Mouse (Mus musculus) liver, postnatal 0 days (tissue): ENCODE measurements around the gene Lipo1. TPM values are rescaled to one million over a fixed set of nuclear protein-coding genes. Genes with fewer than 3 reads are reported as not detected.
"Not testable (repeated sequence)": the region's sequence is repeated elsewhere in the genome, so short reads cannot be mapped to it uniquely, and the experiment has no call there.

Experiments used
- ATAC-seq: fragments of 200-750 bp; cut with Nextera tagmentation; 2 replicates; pipeline ENCODE4 v1.8.0; 2017; ENCODE audit warnings: mild to moderate bottlenecking, moderate library complexity
- DNase-seq: peaks from one replicate; pipeline ENCODE4 v3.0.0-alpha.2; 2016
- H3K27ac ChIP-seq: fragments of 300-500 bp; sonication (generic); 2 replicates; pipeline ENCODE4 v1.5.1; 2014; ENCODE audit warnings: antibody characterized with exemption, moderate library complexity, mild to moderate bottlenecking, low read depth
- H3K27me3 ChIP-seq: fragments of 300-500 bp; sonication (generic); 2 replicates; pipeline ENCODE4 v1.6.1; 2014; ENCODE audit warnings: low read length, control low read depth, mixed read lengths; ENCODE audit not compliant: insufficient read depth
- H3K36me3 ChIP-seq: fragments of 300-500 bp; sonication (generic); replicated peaks from 2 replicates; pipeline ENCODE4 v1.6.1; 2014; ENCODE audit warnings: mild to moderate bottlenecking, control low read depth, low read length, moderate library complexity, mixed read lengths; ENCODE audit not compliant: insufficient read depth
- H3K4me1 ChIP-seq: fragments of 300-500 bp; sonication (generic); 2 replicates; pipeline ENCODE4 v1.6.1; 2014; ENCODE audit warnings: antibody characterized with exemption, mild to moderate bottlenecking, control low read depth; ENCODE audit not compliant: insufficient read depth
- H3K4me2 ChIP-seq: fragments of 300-500 bp; sonication (generic); 2 replicates; pipeline ENCODE4 v1.6.1; 2014; ENCODE audit warnings: low read depth, mild to moderate bottlenecking, low read length, moderate library complexity, mixed read lengths
- H3K4me3 ChIP-seq: fragments of 300-500 bp; sonication (generic); 2 replicates; pipeline ENCODE4 v1.5.1; 2014; ENCODE audit warnings: low read depth, low read length
- H3K9ac ChIP-seq: fragments of 300-500 bp; sonication (generic); replicated peaks from 2 replicates; pipeline ENCODE4 v1.6.1; 2014; ENCODE audit warnings: mild to moderate bottlenecking, moderate library complexity
- H3K9me3 ChIP-seq: fragments of 300-500 bp; sonication (generic); 2 replicates; pipeline ENCODE4 v1.6.1; 2016; ENCODE audit warnings: mild to moderate bottlenecking, control low read depth, low read length, mixed read lengths
- CTCF ChIP-seq: sonication (generic); IDR thresholded peaks from 2 replicates; pipeline ENCODE4 v1.5.1; 2016; ENCODE audit warnings: antibody characterized with exemption, low read depth
- EP300 ChIP-seq: IDR thresholded peaks from 2 replicates; pipeline ENCODE4 v1.6.1; 2016; ENCODE audit warnings: antibody characterized with exemption, low read depth, mild to moderate bottlenecking
- WGBS: fragments of 180-500 bp; shearing (Covaris S2); extraction: QIAGEN DNeasy Blood & Tissue Kit; methylation state at CpG from one replicate; pipeline ENCODE4 v1.1.7; 2014; ENCODE audit not compliant: insufficient replicate concordance; 5-methylcytosine and 5-hydroxymethylcytosine counted together
- polyA plus RNA-seq: library from polyadenylated mRNA; unstranded; fragments of >200 nt; fragmentation: Nextera tagmentation; extraction: Ambion mirVana; gene quantifications from 2 replicates; pipeline ENCODE4 v1.2.1, GENCODE M21; 2015

Lipo1 gene
- polyA plus RNA-seq: not detected in 2 replicates

DNA sequence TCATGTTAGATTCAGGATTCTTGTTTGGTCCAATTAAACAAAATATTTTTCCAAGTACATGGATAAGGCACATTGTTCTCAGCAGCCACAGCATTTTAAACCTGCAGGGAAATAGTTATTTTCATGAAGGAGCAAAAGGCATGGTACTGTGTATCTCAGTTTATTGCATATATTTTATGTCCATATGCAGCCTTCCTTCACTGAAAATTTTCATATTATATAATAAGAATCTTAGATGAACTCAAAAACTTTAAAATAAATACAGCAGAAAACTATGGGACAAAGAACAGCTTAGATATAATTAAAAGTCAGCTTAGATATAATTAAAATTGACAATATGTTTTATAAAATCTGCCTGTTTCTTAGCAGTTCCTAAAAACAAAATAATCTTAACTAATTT lies at the start of gene Lipo1:
Gene Lipo1, minus strand, starts transcription at position 101 of the 400 bp plus-strand sequence.
- H3K4me1 ChIP-seq, H3K27me3 ChIP-seq, DNase-seq, ATAC-seq, H3K9me3 ChIP-seq, H3K9ac ChIP-seq, H3K36me3 ChIP-seq, H3K27ac ChIP-seq, H3K4me3 ChIP-seq, H3K4me2 ChIP-seq: not testable (repeated sequence)

DNA sequence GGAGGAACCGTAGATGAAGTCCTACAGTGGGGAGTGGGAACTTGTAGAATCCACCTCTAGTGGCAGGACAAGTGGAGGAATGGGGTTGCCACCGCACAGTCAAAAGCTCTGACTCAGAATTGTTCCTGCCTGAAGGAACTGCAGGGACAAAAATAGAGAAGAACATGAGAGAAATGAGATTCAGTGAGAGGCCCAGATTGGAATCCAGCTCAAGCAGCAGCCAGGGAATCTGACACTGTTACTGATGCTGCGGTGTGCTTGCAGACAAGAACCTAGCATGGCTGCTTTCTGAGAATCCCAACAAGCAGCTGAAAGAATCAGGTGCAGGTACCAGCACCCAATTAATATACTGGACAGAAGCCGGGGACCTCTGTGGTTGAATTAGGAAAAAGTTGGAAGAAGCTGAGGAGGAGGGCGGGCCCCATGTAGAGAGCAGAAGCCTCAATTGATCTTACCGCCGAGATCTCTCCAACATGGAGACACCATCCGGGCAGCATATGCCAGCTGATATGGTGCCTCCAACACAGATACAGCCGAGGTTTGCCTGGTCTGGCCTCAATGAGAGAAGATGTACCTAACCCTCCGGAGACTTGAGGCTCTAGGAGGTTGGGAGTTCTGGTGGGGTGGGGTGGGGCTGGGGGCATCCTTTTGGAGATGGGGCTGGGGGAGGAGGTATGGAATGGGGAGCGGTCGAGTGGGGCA lies 532 bp downstream of the Lipo1 start:
- Histone ChIP-seq H3K9me3 (no peaks in the 10 kb centered on the region), H3K4me2 (no peak overlapping the region), H3K4me1 (no peaks in the 10 kb centered on the region), H3K9ac (no peak overlapping the region), H3K27ac (no peak overlapping the region), H3K36me3 (no peaks in the 10 kb centered on the region), H3K4me3 (no peak overlapping the region), H3K27me3 (no peaks in the 10 kb centered on the region)
- TF ChIP-seq CTCF (no peak), EP300 (no peak)
- no peak for ATAC-seq
- 81% methylated on average over 12 of the region's 12 CpGs for WGBS
- no peak for DNase-seq

DNA sequence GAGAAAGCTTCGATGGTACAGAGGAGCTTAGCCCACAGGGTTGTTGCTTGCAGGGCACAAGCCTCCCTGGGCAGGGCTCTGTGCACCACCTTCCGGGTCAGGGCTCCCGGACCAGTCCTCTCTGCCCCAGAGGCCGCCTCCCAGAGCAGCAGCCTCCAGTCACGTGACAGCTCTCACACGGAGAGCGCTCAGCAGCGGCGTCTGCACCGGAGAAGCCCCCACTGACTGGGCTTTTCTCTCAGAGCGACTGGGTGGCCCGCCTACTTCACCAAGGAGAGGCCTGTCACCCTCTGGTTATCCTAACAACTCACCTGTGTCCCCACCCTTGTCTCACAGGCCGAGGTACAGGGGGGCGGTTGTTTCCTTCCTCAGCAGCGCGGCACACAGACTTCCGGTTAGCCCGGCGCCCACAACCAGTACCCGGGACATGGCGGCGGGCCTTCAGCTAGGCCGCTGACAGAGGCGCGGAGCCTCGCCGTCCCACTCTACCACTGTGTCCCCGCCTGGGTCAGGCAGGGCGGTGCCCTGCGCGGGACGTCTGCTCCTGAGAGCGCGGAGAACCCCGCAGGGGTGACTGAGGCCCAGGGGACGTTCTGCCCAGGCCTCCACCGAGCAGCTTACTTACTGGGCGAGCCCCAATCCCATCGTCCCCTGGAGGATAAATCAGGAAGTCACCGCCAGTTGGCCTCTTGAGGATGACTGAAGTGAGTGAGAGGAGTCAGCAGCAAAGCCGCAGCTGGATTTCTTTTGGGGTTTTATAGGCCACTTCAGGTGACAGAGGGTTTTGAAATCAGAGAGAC lies 25.8 kb downstream of the Lipo1 start, which contains the start of gene Lipo3:
Gene Lipo3, minus strand, starts transcription at position 665 of the 800 bp plus-strand sequence.
- H3K36me3 ChIP-seq, H3K27me3 ChIP-seq, H3K4me1 ChIP-seq, H3K9ac ChIP-seq, H3K9me3 ChIP-seq, H3K4me3 ChIP-seq, H3K4me2 ChIP-seq, H3K27ac ChIP-seq: not testable (repeated sequence)
- DNase-seq (peak; percentile 11), ATAC-seq (peak; percentile 72)
- WGBS: 40% methylated on average over 11 of the region's 41 CpGs

DNA sequence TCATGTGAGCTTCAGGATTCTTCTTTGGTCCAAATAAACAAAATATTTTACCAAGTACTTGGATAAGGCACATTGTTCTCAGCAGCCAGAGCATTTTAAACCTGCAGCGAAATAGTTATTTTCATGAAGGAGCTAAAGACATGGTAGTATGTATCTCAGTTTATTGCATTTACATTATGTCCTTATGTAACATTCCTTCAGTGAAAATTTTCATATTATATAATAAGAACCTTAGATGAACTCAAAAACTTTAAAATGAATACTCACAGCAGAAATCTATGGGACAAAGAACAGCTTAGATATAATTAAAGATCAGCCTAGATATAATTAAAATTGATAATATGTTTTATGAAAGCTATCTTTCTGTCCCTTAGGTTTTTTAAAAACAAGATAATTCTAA lies 36.0 kb downstream of the Lipo1 start, which contains the start of gene Lipo2:
Gene Lipo2, minus strand, starts transcription at position 101 of the 400 bp plus-strand sequence.
- not testable (repeated sequence) for H3K27ac ChIP-seq

More for the DNA sequence above, 36.0 kb downstream of the Lipo1 start, which contains the start of gene Lipo2:
- H3K36me3 ChIP-seq, DNase-seq, H3K9me3 ChIP-seq, H3K27me3 ChIP-seq, H3K4me3 ChIP-seq, H3K9ac ChIP-seq, H3K4me2 ChIP-seq, ATAC-seq, H3K4me1 ChIP-seq: not testable (repeated sequence)
- 85% methylated on average over 1 of the region's 1 CpGs for WGBS

Other genes starting within 250 kb of the Lipo1 start
- gene Gm8978, start 162.2 kb downstream of the Lipo1 start, polyA plus RNA-seq: not detected in 2 replicates
- gene Lipo2, start 36.1 kb downstream of the Lipo1 start, polyA plus RNA-seq: not detected in 2 replicates
- gene Lipo3, start 25.5 kb downstream of the Lipo1 start, polyA plus RNA-seq: 3.5 and 3.6 TPM in 2 replicates
- not detected in 2 replicates for gene Lipf, start 173.7 kb upstream of the Lipo1 start, polyA plus RNA-seq
- not detected in 2 replicates for gene Lipk, start 220.8 kb upstream of the Lipo1 start, polyA plus RNA-seq